Mouse (Mus musculus): ENCODE data around the gene Prl8a2.

The Prl8a2 gene

GRCm38 (mm10) chr13:27345373-27345772 is at the start of gene Prl8a2:
Prl8a2 (plus strand) TSS chr13:27345673.
- DNase-seq (ENCODE audit: low spot score in 2 of 2): no peak

DNA sequence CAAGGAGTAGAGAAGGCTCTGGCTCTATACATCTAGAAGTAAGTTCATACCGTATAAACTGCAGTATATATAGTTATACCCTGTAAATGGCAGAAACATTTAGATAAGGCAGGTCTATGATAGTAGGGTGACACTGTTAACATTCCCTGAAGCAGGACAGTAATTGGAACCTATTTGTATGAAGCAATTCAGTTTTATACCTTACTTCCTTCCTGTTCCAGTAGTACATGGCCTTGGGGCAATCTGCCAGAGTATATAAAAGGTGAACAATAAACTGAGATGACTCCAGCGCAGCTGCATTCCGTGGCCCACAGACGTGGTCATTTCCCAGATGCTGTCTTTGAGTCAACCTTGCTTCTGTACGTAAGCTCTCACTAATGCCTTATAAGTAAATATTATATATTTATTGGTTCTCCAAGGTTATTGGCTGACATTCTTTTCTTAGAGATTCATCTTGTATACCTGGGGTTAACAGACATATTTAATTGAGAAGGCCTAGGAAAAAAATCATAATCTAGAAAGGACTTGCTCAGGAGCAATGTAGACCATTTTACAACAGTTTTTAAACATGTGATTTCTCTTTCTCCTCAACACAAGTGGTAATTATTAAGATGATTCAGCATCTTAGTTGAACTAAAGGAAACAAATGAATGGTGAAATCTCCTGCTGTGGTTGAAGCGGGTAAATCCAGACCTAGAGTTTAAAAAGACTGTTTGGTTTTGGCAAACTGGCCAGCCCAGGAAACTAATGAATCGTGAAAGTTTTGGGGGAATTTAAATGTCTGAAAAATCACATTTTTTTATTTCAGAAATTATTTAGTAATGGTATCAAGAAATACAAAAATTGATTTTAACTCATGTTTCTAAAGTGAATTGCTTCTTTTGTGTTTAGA is 32.9 kb upstream of the Prl8a2 start, which contains the start of gene Prl6a1:
Prl6a1 (plus strand) TSS at position 294 of the 892 bp plus-strand sequence.
- no peak for DNase-seq (ENCODE audit: low spot score in 2 of 2)

DNA sequence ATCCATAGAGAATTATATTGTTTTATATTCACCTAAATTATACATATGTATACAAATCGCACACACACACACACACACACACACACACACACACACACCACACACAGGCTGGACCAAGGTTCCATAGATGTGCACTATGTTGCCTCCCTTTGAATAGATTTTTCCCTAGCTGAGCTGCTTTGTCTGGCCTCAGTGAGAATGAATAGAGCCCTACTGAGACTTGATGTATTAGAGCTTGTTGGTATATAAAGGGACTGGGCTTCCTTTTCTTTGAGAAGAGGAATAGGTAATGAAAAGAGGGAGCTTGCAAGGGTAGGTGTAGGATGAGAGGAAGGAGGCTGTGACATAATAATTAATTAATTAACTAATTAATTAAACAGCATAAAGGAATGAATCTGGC is 10.5 kb upstream of the Prl8a2 start:
- DNase-seq (ENCODE audit: low spot score in 2 of 2): no peak

- DNase-seq (ENCODE audit: low spot score in 2 of 2): no peak
These were observed 2.7 kb upstream of the Prl8a2 start for GRCm38 (mm10) chr13:27342733-27343275.

GRCm38 (mm10) chr13:27390746-27391145 is 45.3 kb downstream of the Prl8a2 start, which contains the start of gene Prl2b1:
Prl2b1 (minus strand) TSS chr13:27390846.
- DNase-seq (ENCODE audit: low spot score in 2 of 2): no peak

- no peak for DNase-seq (ENCODE audit: low spot score in 2 of 2)
These were observed 53.7 kb downstream of the Prl8a2 start for GRCm38 (mm10) chr13:27399061-27399724.

Measured in right cerebral cortex, adult 2 months (tissue).